Mouse (Mus musculus) MN1 (cell line): Measurements from ENCODE around the gene Robo4.
A peak's percentile ranks its signal among the peaks of the same experiment; 100 is the strongest.

Source experiments
- DNase-seq: peaks from one replicate; pipeline ENCODE4 v3.0.0-alpha.2; 2016; ENCODE audit warnings: low spot score

Robo4 gene

DNA sequence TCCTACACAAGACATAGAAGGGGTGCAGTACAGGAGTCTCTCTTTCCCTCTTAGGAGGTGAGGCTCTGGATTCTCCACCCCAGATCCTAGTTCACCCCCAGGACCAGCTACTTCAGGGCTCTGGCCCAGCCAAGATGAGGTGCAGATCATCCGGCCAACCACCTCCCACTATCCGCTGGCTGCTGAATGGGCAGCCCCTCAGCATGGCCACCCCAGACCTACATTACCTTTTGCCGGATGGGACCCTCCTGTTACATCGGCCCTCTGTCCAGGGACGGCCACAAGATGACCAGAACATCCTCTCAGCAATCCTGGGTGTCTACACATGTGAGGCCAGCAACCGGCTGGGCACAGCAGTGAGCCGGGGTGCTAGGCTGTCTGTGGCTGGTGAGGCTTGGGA is 804 bp downstream of the Robo4 start:
- DNase-seq: no peak

DNA sequence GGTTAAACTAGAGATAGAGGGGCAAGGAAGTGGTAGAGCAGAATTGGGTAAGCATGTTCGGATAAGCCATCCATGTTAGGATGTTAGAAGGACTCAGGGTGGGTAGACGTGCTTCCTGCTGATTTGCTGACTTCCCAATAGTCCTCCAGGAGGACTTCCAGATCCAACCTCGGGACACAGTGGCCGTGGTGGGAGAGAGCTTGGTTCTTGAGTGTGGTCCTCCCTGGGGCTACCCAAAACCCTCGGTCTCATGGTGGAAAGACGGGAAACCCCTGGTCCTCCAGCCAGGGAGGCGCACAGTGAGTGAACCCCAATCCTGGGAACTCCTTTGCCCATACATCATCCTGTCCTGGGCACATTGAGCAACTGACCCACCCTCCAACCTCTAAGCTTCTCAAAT is 1.3 kb downstream of the Robo4 start:
- no peak for DNase-seq

DNA sequence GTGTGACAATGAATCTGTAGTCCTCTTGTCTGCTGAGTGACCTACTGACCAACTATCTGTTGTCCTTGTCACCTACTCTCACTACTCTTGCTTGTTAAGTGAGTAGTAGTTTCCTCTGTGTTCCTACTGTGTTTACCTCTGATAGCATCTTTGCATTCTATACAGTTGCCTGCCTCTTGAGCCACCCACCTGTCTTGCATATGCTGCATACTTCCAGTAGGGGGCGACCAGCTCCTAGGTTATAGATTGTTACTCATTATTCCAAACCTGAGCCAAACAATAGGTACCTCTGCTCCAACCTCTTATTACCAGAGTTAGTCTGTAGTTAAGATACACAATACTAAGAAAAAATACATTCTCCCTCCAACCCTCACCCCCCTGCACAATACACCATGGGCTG is 4.7 kb downstream of the Robo4 start:
- peak; percentile 10 for DNase-seq

DNA sequence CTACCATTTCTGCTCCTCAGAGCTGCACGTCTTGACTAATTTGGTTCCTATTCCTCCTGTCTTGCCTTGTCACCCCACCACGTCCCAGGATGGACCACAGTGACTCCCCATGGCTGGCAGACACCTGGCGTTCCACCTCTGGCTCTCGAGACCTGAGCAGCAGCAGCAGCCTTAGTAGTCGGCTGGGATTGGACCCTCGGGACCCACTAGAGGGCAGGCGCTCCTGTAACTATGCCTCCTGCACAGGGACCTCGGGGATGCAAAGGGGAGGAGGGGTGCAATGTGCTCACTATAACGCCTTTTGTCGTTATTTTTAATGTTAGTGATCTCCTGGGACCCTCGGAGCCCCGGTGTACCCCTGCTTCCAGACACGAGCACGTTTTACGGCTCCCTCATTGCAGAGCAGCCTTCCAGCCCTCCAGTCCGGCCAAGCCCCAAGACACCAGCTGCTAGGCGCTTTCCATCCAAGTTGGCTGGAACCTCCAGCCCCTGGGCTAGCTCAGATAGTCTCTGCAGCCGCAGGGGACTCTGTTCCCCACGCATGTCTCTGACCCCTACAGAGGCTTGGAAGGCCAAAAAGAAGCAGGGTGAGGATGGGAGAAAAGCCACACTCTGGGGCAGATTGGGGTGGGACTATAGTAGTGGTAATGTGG is 6.3 kb downstream of the Robo4 start:
- no peak for DNase-seq

DNA sequence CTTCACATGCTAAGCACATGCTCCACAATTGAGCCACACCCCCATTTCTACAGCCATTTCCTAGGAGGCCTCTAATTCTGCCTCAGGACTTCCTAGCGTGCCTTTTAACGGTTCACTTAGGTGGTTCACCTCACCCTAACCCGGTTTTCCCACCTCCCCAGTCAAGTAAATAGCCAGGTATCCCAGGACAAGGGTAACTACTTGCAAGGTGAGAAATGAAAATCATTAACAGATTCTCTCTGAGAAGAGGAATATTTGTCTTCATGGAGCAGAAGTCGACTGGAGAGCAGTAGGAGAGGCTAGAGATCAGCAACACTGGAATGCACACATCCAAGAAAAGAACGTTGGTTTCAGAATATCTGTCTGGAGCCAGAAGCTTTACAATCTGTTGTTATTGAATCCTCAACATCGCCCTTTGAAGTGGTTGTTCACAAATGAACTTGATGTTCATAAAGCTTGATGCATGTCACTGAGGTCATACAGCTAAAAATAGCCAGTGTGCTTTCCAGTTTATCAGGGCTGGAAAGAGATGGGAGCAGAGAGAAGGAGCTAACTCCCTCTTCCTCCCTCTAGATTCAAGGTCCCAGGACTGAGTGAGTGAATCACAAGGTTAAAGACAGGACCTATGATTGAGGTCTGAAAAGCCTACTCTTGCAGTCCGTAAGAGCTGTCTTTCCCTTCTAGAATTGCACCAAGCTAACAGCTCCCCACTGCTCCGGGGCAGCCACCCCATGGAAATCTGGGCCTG is 8.2 kb downstream of the Robo4 start:
- no peak for DNase-seq

DNA sequence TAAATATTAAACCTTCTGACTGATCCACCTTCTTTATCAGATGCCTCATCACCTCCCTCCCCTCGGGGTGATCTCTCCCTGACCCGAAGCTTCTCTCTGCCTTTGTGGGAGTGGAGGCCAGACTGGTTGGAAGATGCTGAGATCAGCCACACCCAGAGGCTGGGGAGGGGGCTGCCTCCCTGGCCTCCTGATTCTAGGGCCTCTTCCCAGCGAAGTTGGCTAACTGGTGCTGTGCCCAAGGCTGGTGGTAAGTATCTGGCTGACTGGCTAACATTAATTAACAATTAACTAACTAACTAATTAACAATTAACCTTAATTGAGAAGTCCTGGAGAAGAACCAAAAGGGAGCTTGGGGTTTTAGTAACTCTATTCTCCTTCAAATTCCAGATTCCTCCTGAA is 11.3 kb downstream of the Robo4 start:
- DNase-seq: no peak

DNA sequence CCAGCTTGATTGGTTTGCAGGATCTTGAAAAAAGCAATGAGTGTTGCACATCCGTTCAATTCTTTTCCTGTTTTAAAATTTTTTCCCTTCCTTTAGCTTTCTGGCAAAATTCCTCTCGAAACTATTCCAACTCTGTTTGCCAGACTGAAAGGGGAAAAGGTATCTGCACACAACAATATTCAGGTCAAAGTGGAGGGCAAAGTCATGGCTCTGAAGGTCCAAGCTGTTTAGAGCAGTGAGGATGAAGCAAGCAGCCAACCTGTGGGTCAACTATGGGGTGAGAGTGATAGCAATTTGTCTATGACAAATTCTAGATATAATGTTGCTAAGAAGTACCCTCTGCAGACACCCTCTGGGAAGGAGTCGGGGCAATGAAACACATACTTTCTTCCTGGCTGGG is 13.0 kb downstream of the Robo4 start:
- no peak for DNase-seq

DNA sequence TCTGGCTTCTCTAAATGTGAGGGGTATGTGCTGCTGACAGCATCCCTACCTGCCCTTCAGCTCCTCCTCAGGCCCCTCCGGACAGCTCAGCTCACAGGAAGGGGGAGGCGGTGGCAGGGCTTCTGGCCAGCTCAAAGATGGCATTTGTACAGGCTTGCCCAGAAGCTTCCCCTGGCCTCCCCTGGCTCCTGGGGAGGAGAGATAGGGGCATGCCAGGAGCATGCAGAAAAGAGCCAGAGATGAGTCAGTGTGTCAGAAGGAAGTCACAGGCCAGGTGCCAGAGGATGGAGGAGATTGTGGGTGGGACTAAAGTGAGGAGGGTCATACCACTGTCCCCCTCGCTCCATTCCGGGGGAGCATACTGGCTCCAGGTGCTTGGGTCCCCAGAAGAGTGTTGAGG is 17.1 kb downstream of the Robo4 start:
- DNase-seq: no peak

DNA sequence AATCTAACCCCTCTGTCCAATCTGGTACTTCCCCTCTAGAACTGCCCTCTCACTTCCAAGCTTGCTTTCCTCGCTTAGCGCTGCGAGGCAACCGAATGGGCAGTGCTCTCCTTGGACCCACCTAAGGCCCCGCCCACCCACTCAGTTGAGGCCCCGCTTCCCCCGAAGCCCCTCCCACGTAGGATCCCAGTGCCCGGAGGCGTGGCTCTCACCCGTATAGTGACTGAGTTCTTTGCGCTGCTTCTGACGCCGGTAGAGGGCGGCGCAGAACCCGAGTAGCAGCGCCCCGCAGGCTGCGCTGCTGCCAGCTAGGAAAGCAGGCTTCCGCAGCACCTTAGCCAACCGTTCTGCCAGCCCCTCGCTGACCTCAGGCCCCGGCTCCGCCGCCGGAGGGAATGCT is 19.0 kb downstream of the Robo4 start:
- DNase-seq: no peak

DNA sequence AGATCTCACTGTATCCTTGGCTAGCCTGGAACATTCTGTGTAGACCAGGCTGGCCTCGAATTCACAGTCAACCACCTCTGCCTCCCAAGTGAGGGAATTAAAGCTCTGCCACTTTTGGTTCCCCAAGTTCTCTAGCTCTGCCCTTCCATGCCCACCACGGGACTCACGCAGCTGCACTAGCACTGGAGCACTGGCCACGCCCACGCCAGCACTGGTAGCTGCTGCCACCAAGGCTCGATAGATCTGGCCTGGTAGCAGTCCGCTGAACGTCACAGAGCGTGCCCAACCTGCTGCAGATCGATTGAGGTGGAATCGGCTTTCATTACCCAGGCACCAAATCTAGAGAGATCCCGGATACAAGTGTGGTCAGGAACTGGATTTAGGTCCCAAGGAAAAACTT is 19.5 kb downstream of the Robo4 start:
- DNase-seq: no peak

DNA sequence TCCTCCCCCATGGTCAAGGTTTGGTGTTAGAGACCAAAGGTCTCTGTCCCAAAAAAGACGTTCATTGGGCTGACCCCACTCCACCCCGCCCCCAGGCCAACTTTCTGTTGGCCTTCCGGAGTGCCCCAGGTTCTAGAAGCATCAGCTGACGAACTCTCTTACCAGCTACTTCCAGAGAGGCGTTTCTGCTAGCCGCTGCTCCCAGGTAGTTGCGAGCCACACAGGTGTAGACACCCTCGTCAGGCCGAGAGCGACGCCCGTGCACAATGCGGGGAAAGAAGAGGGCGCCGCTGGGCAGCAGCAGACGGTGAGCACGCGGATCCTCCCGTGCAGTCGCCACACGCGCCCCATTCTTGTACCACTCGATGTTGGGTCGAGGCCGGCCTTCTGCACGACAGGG is 27.6 kb downstream of the Robo4 start:
- no peak for DNase-seq

DNA sequence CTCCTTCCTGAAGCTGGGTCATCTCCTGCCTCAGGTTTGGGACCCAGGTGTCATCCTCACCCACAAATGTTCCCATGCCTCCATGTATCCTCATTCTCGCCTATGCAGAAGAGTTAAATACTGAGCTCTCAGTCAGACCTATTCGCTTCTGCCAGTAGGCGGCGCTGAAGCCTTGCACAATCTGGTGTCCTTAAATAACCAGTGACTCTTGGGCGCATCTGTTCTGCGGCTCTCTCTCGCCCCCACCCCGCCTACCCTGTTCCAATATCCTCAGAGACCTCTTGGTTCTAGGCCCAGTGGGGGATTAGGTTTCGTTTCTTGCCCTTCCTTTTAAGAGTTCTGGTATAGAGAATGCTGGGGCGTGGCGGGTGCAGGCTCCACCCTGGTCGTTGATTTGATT is 28.9 kb downstream of the Robo4 start:
- DNase-seq: peak; percentile 75

DNA sequence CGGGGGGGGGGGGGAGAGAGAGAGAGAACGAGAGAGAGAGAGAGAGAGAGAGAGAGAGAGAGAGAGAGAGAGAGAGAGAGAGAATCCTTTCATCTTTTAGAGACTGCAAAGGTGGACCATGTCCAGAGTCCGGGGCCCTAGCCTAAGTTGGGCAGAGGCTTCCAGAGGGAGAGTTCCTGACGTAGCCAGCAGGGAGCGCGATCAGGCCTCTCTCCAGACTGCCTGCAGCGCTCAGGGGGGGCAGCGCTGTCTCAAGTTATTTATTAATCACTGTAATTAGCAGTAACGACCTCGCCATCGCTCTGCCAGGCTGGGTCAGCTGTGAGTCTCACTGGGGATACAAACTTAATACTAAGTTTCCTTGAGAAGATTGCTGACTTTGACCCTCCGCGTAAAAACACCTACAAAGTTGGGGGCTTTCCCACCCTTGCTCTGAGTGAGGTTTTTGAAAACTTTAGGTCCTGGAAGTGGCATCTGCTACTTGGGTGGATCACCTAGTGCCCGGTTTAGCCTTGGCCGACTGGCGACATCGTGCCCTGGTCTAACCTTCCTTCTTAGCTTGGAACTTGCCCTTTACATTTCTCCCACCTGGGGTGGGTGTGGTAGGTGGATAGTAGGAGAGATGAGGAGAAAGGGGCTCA is 30.4 kb downstream of the Robo4 start:
- DNase-seq: no peak

DNA sequence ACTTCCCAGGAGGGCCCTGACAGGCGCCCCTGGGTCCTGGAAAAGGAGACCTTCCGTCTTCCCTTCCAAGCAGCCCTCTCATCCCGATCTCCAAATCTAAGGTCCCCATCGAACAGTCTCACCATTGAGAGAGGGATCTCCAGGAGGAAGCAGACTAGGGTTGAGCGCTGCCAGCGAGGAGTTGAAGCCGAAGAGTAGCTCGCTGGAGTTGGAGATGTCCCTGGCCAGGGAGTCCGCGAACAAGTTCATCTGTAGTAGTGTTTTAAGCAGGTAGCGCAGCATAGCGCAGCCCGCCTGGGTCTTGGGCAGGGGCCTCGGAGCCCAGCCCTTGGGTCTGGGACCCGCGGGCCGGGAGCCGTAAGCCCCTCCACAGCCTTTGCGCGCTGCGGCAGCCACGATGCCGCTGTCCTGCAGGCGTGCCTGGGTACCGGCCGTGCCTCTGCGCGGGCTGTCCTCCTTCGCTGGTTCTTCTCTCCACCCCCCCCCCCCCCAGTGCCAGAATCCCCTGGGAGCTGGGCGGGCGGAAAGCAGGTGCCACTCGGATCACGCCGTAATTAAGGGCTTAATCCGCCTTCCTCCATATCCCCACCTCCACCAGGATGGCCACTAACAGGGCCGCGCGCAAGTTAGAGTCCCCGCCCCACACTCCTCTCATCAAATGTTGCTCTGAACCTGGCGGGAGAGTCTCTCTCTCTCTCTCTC is 31.2 kb downstream of the Robo4 start, which contains the start of gene Robo3:
Gene Robo3, minus strand, starts transcription at position 527 of the 702 bp plus-strand sequence.
- DNase-seq: no peak

DNA sequence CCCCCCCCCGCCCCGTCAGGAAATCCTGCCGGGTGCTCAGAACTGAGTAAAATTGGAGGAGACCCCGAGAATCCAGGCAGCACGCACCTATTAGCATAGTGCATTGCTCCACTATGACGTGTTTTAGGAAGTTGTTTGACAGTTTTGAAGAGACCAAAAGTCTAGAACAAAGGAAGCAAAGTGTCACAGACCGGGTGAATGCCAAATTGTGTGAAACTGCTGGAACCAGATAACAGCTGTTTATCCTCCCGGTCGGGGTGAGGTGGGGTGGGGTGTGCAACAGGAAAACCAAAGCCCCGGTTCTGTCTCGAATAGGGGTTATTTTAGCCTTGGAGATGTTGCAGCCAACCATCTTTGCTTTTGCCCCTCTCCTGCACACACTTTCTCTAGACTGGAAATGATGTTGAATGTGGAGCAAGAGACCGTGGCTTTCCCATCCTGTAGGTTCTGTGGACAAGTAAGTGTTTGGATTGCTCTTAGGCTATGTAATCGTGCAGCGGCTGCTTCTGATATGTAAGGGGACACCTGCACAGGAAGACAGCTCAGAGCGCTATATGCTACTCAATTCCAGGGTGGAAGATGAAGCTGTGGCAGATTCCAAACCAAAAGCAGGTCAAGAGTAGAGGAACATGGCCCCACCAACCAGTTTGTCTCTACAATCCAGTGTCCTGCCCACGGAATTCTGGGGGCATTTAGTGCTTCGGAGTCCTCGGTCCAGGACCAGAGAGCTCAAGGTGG is 32.3 kb downstream of the Robo4 start:
- DNase-seq: no peak

DNA sequence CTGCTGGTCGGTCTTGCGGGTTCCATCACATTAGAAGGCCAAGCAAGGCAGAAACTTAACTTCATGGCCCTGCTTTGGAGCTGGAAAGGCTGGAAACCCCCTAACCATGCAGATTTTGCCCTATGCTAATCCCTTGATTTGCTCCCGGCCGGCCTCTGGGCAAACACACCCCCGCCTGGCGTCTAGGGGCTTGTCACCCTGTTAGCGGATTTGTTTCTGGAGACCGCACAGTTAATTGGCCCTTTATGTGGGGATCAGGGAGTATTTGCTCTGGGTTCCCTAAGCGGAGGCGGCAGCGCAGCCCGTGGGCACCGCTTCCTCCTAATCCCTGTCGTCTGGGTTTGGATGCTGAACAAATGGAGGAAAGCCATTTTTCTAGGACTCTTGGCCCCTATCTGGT is 33.2 kb downstream of the Robo4 start:
- DNase-seq: no peak

DNA sequence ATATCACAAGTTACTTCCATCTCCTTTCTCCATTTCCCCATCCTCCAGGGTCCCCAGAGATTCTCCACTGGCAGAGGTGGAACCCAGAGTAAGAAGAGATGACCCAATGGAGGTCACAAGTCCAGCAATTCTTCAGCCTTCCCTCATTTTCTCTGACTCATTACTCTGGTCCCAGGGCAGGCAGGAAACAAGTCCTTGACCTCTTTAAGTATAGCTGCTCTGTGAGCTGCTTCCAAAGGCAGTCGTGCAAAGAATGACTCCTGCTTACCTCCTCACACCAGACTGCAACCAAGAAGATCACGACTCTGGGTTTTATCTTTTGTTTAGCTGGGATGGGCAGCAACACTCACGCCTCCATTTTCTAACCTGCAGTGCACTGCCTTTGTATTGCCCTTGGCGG is 33.9 kb downstream of the Robo4 start:
- DNase-seq: no peak

DNA sequence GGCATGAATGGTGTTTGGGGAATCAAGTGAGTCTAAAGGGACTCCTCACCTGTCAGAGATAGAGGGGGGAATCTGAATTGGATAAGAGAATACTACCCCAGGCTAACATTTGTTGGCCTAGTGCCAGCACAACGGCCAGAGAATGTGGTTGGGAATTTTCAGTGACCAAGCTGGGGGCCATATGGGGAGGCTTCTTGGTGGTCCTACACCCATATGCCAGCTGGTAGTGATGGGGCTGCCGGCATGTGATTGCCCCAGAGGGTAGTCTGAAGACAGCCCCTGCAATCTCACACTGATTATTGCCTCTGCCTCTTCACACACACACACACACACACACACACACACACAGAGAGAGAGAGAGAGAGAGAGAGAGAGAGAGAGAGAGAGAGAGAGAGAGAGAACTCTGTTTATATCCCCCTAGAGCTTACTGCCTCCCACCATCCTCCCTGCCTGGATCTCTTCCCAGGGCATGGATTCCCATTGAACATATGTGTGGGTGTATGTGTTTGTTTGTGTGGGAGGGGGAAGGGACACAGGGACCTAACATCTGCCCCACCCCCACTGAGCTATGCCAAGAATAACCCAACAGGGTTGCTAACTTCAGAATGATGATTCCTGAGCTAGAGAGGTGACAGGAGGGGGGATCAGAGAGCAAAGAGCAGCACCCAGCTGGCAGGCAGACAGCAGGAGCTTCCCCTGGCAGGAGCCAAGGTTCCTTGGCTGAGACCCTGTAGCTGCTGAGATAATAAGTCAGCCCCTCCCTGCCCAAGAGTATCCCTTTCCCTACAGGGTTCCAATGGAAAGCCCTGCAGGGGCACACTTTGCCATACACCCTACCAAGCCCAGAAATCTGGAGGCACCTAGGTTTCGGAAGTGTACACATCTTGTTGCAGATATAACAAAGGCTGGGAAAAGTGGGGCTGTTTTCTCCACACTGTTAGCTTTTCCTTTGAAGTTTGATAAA is 36.4 kb downstream of the Robo4 start:
- no peak for DNase-seq

DNA sequence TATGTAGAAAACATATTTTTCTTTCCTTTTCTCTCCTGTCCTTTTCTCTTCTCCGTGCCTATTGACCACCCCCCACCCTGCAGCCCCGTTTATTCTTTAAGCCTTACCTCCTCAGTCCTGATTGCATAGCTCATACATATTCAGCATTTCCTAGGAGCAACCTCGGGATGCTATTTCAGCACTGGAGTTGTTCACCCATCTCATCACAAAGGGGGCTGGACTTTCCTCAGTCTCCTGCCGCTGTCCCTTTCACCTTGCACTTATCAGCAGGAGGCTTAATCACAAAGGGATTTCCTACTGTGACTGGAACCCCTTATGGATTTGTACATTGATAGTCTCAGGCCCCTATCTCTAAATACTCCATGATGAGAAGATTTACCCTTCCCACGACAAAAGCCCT is 50.7 kb downstream of the Robo4 start:
- no peak for DNase-seq

DNA sequence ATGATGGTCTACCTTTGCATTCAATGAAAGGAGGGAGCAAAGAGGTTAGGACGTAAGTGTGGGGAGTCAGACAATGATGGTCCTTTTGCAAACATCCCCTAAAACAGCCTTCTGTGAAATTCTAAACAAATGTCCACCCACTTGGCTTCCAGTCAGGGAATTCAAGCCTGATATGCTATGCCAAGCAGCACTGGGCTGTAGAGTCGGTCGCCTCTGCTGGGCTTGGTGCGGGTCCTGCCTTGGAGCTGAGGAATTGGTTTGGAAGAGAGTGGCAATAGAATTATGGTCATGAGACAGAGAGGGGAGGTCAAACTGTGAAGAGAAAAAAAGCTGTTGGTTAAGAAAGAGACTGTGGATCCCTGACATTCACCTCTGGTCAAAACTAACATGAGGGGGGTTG is 51.6 kb downstream of the Robo4 start:
- DNase-seq: no peak

DNA sequence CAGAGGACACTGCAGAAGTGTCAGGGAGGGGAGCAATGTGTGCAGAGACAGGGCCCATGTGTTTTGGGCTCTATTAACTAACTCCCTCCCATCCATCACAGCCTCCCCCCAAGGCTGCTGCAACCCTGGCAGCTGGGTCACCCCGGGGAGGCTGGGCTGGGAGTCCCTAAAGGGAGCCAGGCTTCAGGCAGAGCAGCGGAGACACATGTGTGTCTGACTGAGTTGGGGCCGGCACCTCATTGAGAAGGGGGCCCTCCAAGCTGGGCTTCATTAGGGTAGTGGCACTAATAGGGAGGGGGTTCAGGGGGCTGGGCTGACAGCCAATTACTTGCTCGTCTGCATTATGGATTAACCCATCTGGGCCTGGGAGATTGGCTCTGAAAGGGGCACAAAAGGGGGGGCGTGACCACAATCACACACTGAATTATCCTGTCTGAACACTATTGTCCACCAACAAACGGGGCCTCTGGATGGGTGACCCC is 52.4 kb downstream of the Robo4 start:
- DNase-seq: no peak
